Mouse (Mus musculus) spleen, postnatal 36 days (tissue): ENCODE results near the gene Per2.
A peak's percentile ranks its signal among the peaks of the same experiment; 100 is the strongest.

Experiments
- DNase-seq, 2 experiments: peaks; one replicate each; pipeline ENCODE4 v3.0.0; 2022; ENCODE audit warnings: low spot score in 2 of 2, mixed read lengths in 1 of 2

Per2 gene

DNA sequence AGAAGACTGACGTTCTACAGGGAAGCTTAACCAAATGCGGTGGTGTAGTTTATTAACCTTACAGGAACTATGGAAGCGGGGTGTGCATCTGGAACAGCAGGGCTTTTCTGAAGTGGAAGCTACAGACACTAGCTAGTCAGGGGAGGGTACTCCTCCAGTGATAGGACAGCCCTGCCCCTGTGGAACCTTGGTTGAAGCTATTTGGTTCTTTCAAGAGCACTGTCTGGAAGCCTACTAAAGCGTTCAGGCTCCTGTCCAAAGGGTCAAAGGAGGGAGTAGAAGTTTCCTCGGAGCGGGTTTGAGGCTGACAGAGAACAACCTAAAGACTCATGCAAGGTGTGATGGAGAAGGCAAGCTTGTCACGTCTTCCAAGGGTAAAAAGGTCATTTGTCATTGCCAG, 945 bp upstream of the Per2 start:
- no peak for DNase-seq

DNA sequence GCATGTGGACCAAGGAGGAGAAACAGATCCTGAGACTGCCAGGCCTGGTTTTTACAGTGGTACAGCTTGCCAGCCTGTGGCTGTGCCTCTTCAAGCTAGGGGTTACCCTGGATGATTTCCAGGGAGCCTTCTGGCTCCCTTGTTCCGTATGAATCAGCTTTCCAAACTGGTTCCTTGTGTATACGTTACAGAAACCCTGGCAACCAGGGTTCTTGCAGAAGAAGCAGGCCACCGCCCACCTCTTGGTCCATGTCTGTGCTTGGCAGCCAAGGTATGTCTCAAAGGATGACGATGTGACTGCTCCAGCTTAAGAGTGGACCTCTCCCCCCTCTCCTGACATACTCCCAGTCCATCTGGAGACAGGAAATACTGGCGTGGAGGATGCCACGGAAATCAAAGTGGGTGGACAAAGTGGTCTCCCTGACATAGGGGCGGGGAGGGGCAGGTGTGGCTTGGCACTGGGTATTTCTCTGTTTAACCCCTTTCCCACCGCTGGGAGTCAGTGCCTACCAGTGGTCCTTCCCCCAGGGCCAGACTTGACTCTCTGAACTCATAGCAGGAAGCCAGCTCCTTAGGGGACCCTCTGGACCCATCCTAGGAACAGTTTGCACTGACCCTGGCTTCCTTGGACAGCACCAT, 782 bp downstream of the Per2 start:
- no peak for DNase-seq

DNA sequence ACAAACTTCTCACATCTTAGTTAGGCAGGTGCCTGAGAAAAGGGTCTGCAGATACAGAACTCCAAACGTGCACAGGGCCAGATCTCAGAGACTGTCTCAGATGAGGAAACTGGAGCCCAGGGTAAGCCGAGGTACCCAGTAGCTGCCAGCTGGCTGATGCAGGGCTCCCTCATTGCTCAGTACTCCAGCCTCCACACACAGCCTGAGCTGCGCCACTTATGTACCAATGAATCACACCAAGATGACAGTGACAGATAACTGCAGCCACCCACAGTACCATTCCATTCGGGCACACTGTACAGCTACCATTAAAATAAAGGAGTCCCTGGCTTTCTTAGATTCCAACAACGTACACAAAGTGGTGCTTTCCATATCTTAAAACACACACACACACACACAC, 1.4 kb downstream of the Per2 start:
- no peak for DNase-seq

DNA sequence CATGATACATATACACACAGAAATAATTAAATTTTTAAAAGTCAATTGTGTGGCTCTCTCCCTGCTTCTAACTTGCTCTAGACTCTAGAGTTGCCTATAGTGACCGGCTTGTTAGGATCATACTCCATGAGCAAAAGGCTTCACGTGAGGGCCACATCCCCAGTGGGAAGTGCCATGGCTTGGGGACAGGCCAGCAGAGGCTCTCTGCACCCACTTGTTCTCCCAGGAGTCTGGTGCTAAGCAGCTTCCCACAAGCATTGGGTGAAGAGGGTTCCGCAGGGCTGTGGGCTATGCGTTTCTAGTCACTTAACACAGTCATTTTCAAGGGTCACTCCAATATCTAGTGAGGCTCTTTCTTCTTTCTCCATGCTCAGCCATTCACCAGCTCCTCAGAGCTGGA, 2.0 kb downstream of the Per2 start:
- DNase-seq, result no peak

DNA sequence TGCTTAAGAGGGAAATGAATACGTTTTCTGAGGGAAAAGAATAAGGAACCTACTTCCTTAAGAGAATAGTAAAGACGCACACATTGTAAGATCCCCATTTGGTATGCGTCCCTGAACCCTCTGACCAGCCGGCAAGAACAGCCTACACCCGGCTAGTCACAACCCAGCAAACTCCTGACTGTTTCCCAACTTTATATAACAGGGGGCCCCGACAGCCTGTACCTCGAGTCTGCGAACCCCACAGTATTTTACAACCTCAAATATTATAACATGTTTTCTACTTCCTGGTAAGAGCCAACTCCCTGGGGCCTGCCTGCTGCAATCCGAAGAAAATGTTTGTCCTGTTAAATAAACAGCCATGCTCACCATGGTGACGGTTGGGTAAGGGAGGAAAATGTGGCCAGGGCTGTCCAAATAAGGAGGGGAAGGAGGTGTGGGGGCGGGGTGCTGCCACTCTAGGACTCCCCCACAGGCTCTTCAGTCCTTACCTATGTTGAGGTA, 2.8 kb downstream of the Per2 start:
- DNase-seq, result peak in 1 of 2 experiments; percentile 18

DNA sequence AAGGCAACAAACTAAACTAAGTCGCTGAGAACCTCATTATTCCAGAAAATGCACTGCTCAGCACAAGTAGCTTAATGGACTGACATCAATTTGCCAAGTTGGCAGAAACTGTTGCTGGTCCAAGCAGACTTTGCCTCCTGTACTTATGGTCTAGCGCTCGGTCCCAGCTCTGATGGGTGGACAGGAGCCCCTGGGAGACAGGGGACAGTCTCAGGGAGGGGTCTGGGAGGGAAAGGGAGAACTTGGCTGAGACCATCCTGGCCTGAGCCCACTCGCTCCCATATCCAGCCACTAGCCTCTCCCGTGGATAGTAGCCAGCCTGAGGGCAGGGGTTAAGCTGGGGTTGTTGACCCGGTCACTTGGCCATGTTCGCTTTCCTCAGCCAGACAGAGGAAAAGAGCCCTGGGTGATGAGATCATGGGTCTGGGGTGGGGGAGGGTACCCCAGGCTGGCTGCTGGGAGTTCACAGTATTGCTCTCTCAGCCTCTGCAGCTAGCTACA, 3.4 kb downstream of the Per2 start:
- DNase-seq, result no peak

DNA sequence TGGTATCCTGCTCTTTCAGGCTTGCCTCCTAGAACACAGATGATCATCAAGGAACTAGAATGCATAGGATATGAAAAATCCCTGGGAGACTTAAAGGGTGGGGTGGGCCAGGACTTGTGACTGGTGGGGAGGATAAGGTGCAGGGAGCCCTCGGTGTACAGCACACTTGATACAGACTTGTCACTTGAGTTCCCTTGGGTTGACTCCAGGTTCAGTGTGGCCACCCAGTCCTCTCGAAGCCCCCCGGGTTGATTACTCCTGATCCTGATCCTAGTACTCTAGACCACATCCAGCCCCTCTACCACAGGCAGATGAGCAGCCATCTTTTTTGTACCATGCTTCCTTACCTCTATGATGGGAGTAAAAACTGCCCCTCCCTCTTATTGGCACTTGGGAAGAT, 4.2 kb downstream of the Per2 start:
- DNase-seq, result no peak

DNA sequence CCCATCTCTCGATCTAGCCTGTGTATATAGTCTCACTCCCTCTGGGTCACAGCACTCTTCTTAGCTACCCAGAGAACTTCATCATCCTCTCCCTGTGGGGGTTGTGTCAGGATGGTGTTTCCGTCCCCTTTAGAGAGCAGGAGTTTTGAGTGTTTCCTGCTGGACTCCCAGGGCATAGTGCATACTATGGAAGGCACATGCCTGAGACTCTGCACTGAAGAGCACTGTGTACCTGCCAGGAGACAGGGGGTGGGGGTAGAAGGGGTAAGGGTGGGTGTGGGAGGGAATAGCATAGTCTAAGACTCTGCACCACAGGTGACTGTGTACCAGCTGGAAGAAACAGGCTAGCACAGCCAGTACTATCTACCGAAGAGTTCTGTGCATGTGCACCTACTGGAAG, 4.8 kb downstream of the Per2 start:
- DNase-seq, result no peak

DNA sequence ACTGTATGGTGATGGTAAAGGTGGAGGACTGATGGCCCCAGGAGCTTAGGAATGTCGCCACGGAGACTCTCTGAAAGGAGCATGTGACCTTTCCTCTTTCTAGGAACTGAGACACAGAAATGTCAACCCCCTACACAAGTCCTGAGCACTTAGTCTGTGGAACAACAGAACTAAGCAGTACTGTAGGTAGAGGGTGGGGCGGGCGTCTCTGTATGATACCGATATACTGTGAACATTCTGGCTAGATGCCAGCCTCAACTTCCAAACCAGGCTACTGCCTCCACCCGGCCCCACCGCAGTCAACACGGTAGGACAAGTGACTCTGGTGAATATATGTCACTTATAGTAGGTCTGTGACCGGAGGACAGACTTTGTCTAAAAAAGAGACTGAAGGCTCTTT, 5.2 kb downstream of the Per2 start:
- peak in 1 of 2 experiments; percentile 42 for DNase-seq

DNA sequence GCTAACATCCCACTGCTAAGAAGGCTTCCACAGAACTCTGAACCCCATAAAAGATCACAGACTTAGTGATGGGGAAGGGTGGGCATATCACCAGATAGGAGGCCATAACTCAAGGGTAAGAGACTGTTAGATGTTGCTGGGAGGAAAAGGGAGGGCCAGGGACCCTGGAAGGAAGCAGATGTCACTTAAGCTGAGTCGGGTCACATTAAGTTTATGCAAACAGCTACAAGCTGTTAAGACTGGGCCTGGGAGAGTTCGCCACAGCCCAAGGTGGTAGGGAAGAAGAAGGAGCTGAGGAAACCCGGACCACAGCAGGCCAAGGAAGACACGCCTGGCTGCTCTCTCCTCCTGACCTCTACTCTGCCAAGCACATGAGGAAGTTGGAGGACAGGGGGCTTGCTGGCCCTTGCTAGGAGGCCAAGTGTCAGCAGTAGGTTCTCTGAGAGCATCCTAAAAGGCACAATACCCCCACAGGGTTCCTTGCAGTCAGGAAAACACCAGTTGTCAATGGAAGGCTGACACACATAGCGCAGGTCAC, 7.5 kb downstream of the Per2 start:
- no peak for DNase-seq

DNA sequence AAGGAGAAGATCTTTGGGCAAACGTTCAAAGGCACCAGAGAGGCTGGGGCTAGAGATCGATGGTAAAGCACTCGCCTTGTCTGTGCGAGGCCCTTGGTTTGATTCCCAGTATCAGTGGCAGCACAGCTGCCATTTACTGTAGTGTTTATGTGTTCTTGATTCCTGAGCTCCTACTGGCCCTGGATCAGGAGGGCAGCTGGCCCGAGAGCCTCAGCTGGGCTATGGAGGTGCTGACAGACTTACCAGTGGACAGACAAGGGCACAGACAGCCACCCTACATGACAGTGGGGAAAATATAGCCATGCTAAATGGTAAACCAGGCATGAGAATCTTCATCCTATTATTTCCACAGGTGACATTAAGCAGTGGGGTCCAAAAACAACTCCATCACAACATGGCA, 8.3 kb downstream of the Per2 start:
- no peak for DNase-seq

DNA sequence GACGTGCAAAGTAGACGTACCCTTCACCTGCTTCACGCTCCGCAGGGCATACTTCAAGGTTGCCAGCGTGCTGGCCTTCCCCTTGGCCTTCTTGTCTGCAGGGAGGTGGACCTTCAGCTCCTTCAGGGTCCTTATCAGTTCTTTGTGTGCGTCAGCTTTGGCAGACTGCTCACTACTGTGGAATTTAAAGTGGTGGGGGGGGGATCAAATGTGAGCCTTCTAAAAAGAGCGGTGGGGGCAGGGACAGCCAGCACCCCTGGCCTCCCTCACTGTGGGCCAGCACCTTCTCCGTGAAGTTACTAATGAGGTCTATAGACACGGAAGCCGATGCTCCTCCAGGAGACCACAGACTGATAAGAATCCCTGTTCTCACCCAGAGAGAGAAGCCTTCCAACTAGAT, 10.4 kb downstream of the Per2 start:
- no peak for DNase-seq

DNA sequence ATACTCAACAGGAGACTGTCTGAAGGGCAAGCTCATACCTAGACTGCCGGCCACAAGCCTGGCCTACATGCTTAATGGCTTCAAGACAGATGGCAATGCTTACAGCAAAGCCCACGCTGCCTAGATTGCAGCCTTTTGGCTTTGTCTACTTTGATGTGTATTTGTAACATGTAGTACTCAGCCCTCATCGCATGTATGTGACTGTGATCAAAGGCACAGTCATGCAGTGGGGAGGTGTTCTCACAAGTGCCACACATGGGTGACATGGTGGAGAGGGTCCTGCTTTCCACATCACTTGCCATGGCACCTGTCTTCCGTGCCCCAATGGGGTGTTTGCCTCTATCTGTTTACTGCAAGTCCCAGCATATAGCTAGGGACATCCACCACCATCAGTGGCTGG, 12.6 kb downstream of the Per2 start:
- DNase-seq, result no peak

DNA sequence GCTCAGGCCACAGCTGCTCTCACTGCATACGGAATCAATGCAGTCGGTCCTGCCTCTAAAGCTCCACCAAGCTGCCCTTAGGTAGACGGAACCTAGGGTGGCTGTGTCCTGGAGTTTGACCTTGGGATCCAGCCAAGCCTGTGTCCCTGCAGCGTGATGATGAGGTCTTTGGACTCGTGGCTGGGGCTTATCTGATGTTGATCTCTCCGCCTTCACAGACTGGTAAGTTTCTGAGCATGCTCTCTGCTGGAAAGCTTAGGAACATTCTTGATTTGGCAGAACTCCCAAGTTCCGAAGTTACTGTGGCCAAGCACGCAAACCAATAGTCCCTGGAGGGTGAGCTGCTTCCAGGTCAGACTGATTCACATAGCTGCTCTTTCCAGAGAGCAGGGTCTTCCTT, 13.1 kb downstream of the Per2 start:
- no peak for DNase-seq

DNA sequence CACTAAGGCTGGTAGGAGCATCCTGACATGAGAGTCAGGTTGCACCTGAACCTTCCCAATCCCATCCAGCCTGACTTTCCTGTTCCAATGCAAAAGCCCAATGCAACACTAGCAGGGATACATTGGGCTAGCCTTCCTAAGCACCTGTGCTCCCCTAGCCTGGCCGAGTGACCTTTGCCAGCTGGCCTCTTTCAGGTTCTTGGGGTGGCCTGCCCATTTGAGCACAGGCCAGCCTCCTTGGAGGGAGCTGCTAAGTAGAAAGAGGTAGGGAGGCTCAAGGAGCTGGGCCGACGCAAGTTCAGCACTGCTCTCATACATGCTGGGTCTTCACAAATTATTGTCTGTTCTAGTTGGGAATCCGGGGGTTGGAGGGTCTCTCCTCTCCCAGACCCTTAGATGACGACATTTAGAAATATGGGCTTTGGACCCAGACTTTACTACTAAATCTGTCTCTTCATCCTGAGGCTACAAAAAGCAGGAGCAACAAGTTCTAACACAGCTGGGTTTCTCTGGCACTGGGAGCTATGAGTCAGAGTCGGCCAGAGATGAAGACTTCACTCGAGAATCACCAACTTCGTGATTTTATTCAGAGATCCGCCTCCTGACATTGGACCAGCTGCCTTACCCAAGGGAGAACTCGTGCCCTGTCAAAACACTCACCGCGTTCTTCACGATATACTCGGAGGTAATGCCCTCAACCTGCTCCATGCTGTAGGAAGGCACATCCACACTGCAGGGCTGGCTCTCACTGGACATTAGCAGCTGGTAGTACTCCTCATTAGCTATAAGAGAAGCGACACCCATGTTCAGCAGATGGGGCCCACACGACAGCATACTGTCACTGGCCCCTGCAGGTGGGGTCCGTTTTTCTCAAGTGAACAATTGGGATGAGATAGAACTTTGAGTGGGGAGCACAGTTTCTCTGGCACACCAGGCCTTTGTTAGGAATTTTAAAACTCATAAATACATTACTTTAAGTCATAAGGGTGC, 14.0 kb downstream of the Per2 start:
- DNase-seq, result no peak

DNA sequence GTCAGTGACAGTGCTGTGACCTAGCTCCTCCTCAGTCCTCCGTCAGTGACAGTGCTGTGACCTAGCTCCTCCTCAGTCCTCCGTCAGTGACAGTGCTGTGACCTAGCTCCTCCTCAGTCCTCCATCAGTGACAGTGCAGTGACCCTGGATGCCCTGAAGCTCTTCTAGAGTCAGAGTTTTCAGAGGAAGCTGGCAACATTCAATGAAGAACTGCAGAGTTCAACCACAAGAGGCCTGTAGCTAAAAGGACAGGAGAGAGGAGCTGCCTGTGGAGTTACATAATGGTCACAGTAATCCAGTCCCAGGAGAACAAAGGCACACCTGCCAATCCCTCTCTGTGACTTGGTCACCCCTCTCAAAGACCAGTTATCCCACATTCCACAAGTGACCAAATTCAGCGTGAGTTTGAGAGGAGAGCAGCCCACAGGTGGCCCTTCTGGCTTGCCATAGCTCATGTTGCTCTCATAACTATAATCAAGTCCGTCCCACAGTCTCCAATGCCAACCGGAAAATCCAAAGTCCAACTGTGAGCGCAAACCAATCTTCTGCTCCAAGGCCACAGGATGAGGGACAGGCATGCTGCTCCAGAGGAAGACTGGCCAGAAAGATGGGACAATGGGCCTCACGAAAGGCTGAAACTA, 16.7 kb downstream of the Per2 start:
- DNase-seq, result no peak

DNA sequence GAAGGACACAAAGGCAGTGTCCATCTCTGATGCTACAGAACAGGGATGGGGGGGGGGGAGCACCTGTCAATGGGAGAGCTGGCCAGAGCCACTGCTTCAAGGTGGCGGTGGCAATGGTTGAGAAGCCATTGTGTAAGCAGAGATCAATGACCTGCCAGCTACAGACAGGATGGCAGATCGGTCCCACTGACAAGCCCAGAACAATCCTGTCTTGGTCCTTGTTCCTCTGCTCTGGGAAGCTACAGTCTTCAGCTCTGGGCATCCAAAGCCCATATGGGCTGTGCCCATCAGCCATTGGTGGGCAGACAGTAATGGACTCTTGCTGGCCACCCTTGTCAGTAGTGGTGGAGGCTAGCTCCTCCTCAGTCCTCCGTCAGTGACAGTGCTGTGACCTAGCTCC, 17.3 kb downstream of the Per2 start:
- no peak for DNase-seq

DNA sequence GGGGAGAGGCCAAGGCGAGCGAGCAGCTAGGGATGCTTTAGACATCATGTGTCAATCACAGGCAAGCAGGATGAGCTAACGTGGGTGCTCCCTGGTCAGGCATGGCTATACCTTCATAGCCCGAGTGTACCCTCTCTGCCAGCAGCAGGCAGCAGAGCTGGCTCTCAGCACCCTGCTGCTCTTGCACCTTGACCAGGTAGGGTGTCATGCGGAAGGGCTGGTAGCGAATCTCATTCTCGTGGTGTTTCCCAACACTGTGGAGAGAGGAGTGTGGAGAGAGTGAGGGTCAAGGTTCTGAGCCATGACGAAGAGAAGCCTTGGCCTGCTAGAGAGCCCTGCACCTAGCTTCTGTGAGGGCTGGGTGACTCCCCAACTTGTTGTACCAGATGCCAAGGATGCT, 19.3 kb downstream of the Per2 start:
- DNase-seq, result no peak

DNA sequence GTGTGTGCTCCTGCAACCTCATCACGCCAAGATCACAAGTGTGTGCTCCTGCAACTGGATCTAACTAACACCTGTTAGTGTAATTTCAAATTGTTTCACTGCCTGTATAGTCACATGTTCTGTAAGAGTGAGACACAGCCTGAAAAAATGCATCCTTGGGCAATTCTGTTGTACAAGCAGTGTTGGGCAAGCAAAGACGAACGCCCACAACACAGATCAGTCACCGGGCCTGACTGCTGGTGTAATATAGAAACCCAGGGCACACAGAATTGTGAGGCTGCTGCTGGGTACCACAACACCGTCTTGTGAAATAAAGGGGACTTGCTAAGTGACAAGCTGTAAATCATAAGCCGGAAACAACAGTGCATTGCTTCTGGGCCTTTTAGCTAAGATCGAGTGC, 21.6 kb downstream of the Per2 start:
- DNase-seq, result no peak

DNA sequence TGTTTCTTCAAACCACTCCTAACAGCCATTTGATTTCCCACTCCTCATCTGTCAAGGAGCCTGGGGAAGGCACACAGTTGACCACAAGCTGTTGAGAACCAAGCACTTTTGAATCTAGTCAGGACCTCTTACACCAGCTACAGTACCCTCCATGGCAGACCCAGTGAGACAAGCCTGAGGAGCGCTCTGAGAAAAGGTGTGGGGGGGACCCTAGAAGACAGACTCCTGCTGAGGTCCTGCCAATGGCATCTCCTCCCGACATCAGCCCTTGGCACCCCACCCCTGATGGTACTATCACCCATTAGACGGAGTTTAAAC, 22.1 kb downstream of the Per2 start:
- no peak for DNase-seq

DNA sequence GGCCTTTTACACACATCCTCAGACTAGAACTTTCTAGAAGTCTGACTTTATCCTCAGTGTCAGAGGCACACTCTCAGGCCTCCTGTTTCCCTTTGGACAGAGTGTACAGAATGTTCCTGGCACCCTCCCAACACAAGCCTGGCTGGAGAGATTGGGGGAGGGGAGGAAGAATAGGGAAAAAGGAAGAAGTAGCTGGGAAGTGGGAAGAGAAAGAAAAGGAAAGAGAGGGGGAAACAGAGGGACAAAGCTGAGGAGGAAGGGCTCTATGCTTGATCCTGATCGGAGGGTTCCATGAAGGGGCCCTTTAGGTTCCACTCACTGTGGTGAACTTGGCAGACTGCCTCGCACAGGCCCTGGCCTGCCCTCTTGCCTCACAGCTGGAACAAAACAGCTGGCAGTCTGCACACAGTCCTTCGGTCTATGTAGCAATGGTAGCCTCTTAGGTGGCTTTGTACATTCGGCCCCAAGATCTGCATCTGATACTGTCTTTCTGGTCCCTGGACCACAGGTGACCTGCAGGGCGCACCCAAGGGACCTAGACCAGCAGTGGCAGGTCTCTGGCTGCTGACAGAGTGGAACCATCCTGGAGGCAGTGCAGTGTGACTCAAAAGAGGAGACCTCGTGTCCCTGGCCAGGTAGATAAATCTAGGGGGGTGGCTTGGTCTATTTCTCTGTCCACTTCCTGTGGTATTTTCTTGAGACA, 22.6 kb downstream of the Per2 start:
- DNase-seq, result no peak
